Mouse (Mus musculus) gastrocnemius, postnatal 36 days (tissue): ENCODE measurements around the gene Acta1. TPM values are rescaled to one million over a fixed set of nuclear protein-coding genes. Genes with fewer than 3 reads are reported as not detected.
A peak's percentile ranks its signal among the peaks of the same experiment; 100 is the strongest.

Experiments
- DNase-seq, 2 experiments: peaks; one replicate each; pipeline ENCODE4 v3.0.0; 2022
- intact Hi-C: fragments of 180-260 bp; cut with DNase I; formaldehyde crosslinking; loops from one replicate; pipeline ENCODE4 v1.15.1; 2025
- total RNA-seq, 2 experiments: library from RNA; stranded (reverse); gene quantifications; 2 replicates each; pipeline ENCODE4 v1.2.3; 2021

Gene Acta1
- total RNA-seq, 2 experiments from 2014 or later = 54,633 to 61,739 TPM

DNA sequence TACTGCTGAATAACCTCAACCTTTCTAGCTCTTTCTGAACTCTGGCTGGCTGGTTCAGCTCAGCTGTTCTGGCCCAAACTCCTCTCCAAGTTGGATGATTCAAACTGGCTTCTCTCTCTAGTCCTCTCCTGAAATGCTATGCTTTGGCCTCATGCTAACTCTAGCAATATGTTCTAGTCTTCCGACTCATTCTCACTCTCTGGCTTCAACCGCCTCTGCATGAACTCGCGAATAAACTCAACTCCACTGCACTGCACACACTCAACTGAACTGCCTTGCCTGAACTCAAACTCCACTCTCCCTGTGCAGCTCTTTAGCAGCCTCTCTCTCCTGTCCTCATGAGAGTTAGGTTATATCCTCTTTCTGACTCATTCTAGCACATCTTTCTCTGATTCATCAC, 7.4 kb downstream of the Acta1 start:
- intact Hi-C loops = no loop called here
- DNase-seq = no peak

DNA sequence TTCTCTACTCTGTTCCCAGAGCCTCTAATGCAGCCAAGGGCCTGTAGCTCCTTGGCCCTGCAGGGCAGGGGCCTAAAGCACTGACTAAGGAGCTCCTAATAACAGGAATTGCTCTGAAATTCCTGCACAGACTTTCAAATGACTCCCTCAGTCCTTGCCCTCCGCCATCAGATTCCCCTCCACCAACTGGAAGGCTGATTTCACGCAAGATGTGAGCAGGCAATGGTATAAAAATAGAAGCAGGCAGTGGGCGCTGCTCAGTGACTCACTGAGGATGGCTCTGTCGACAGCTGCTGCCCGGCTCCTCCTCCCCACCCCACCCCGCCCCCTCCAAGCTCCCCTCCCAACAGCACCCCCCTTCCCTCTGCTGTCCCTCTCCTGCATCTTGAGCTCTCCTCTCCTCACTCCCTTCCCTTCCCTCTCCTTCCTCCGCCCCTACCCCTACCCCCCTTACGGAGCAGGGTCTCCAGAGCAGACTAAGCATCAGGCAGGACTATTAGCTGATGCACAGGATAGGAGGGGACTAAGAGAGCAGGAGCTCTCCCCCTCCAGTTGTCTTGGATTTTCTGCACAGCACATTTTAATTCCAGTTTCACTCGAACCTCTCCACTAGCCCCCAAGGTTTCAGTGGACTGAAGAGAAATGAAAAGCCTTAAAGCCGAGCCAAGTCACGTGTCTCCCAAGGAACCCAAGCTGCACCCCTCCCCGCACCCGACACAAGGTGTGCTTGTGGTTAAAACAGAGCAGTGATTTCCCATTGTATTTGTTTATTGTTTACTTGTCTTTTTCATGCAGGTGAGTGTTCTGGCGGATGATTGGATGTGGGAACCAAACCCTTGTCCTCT, 9.6 kb downstream of the Acta1 start:
- no peak for DNase-seq
- intact Hi-C loops = loop anchor here (1.0 kb wide), 1 partner anchor 10 kb away; no protein-coding TSS in a partner anchor

DNA sequence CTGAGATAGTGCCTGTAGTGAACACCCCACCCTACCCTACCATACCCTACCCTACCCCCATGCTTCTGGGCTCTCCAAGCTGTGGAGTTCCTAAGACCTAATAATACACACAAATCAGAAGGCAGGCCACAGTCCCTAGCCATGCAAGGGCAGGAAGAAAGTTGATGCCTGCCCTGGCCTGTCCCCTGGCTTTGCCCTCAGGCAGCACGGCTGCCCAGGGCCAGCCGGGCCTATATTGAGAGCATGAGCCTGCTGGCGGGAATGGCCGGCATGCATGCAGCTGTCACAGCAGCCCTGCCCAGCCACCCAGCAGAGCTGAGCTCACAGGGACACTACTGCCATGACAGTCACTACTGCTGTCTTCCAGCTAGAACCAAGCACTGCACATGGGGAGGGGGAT, 11.5 kb downstream of the Acta1 start:
- peak; percentile 43 to 65 for DNase-seq
- intact Hi-C loops = no loop called here

DNA sequence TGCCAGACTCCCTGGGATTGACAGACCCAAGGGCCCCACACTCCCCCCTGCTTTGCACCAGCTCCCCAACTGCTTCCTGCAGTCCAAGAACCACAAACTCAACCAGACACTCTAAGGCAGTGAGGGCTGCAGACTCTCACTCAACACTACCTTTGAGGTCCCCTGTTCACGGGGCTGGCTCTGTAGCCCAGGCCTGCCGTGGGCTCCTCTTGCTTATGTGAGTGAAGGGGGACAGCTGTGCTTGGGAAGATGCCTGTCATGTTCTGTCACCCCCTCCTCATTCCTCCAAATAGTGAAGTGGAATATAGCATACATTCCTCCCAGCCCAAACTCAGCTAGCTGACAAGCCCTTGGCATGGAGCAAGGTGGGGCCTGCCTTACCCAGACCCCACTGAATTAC, 12.1 kb downstream of the Acta1 start:
- intact Hi-C loops = no loop called here
- DNase-seq = no peak

DNA sequence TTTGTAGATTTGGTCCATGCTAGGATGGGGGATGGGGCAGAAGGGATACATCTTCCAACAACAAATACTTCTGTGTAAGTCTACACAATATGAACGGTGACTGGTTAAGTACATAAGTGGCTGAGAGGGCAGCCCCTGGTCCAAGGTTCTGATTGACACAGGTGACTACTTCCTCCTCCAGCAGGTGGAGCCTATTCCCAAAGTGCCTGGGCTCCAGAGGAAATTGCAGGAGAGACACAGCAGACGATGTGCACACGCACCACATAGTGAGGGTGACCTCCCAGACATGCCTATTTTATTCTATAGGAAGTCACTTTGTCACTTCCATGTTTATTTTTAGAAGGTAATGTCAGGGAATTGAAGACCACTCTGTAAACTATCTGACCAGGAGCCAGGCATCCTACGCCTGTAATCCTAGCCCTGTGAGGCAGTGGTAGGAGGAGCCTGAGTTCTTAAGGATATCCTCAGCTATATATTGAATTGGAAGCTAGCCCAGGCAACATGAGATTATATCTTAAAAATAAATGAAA, 13.7 kb downstream of the Acta1 start:
- intact Hi-C loops = no loop called here

DNA sequence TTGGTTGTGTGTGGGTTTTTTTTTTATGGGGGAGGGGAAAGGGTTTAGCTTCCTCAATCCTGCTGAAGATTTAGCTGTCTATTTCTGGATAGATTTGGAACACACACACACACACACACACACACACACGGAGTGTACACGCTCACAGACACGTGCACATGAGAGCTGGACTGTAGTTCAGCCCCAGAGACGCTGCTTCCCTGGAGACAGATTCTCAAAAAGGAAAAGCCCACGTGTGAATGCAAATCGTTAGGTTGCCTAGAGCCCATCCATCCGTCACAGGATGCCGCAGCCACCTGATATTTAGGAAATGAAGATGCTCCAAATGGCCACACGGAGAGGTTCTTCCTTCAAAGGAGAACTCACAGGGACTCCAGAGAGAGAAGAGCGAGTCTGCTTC, 14.3 kb downstream of the Acta1 start:
- no peak for DNase-seq
- intact Hi-C loops = no loop called here

More for the DNA sequence above, 13.7 kb downstream of the Acta1 start:
- no peak for DNase-seq

DNA sequence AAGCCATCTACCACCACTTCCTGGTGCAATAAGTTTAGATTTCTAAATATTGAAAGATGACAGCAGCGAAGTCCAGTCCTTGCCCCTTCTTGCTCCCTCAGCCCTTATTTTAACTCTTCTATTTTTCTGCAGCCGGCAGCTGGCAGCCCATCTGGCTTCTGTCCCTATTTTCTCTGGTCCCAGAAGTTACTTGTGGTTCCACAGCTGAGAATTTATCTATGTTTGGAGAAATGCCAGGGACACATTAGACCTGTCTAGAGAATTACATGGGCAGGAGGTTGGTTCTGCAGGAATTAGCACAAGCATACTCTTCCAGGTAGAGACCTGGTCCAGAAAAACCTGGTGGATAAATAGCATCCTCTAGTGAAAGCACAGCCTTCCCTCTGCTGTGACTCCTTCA, 16.7 kb downstream of the Acta1 start:
- intact Hi-C loops = no loop called here
- no peak for DNase-seq

DNA sequence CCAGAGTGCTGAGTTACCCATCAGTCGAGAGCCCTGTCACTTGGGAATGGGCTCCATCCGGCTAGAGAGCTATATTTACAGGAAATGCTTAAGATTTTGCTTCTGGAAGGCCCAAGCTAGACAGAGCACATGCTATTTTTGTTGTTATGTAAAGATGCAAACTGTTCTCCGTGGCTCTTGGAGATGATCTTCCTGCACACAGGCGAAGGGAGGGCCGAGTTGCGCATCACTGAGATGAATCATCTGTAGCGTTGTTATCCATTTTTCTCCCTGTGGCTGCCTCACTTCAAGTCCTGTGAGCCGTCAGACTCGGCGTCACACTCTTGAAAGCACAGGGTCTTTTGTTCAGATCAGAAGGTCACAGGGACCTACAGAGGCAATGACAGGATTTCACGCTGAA, 20.2 kb downstream of the Acta1 start:
- DNase-seq = no peak
- intact Hi-C loops = no loop called here

DNA sequence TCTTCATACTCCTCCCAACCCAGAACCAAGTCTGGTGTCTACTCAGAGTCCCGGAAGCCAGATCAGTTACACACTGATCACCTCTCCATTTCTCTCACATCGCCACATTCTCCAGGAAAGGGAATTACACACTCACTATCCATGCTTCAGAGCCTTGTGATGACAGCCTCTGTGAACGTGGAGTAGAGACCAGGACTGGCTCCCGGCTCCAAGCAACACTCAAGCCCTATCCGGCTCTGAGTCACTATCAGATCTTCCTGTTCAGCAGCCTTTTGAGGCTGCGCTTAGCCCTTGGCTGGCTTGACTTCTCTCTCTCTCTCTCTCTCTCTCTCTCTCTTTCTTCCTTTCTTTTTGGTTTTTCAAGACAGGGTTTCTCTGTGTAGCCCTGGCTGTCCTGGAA, 21.2 kb downstream of the Acta1 start:
- intact Hi-C loops = no loop called here
- DNase-seq = no peak

DNA sequence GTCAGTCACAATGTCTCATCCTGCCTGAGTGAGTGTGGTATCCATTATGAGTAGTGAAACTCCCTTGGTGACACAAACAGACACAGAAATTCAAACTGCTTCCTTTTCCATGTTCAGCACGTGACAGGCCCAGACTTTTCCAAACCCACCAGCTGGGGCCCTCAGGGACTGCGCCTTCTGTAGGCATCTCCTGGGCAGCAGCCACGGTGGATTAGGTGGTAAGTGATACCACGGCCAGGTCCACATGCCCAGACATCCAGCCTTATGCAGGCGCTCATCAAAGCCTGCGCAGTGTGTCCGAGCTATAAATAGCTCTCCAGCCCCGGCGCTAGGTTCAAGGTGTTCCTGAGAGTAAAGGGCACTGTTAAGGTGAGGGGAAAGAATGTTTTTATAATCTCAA, 22.5 kb downstream of the Acta1 start:
- intact Hi-C loops = no loop called here
- DNase-seq = peak; percentile 50 to 63

DNA sequence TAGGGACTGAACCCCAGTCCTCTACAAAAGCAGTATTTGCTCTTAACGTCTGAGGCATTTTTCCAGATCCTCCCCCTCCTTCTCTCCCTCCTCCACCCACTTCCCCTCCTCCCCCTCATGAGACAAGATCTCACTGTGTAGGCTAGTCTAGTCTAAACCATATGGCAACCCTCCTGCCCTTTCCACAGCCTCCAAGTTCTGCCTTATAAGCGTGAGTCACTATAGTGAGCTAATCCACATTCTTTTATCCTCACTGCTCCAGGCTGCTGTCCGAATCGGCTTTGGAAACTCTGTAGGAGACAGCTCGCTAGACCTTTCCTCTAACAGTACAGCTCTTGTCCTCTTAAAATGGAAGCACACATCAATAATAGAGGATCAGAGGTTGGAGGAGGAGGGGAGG, 27.6 kb downstream of the Acta1 start:
- intact Hi-C loops = no loop called here

DNA sequence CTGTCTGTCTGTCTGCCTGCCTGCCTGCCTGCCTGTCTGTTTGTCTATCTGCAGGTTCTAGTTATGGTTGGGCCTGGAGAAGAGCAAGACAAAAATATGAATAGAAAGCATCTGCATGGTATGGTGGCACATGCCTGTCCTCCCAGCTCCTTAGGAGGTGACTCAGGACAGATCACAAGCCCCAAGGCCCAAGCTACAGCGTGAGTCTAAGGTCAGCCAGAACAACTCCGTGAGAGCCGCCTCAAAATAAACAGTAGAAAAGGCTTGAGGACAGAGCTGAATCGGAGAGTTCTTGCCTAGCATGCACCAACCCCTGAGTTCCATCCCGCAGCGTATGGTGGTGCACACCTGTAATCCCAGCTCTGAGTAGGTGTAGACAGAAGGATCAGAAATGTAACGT, 28.8 kb downstream of the Acta1 start:
- intact Hi-C loops = no loop called here
- no peak for DNase-seq

More for the DNA sequence above, 27.6 kb downstream of the Acta1 start:
- no peak for DNase-seq

DNA sequence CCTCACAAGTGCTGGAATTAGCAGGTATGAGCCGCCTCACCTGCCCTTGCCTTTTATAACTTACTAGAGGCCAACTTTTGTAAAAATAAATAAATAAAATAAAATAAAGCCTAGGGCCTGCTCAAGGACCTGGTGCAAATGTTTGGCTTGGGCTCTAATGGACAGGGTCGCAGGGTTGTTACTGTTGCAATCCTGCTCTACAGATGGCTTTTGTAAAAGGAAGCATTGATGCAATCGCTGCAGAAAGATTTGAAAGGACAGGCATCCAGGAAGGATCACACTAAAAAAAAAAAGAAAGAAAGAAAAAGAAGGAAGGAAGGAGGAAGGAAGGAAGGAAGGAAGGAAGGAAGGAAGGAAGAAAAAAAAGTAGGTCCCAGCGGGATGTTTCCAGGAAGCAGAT, 34.2 kb downstream of the Acta1 start:
- DNase-seq = no peak
- intact Hi-C loops = no loop called here

DNA sequence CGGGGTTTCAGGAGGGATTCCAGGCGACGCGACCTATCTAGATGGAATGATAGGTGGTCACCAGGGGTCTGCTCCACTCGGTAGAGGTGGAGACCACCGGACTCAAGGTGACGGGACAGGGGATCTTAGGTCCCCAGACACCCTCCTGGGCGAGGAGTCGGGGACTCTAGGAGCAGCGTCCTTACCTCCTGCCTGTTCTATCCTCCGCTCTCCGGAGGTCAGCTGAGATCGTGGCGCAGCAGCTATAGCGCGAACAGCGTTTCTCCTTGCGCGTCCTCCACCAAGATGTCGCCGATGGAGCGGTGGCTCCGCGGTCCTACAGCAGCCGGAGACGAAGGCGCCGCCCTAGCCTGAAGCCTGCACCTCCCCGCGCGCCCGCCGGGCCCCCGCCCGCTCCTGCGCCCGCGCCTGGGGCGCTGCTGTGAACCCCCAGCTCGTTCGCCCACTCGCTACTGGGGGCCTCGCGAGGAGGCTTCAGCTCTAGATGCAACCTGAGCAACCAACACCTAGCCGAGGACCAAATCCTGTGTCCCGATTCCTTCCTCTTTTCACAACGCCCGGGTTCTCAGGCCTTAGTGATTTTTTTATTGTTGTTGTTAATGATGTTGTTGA, 34.8 kb downstream of the Acta1 start, which contains the start of gene Ccsap:
TSS of gene Ccsap (minus strand) at position 562 of the 612 bp plus-strand sequence.
- intact Hi-C loops = no loop called here
- peak in 1 of 2 experiments; percentile 47 for DNase-seq

DNA sequence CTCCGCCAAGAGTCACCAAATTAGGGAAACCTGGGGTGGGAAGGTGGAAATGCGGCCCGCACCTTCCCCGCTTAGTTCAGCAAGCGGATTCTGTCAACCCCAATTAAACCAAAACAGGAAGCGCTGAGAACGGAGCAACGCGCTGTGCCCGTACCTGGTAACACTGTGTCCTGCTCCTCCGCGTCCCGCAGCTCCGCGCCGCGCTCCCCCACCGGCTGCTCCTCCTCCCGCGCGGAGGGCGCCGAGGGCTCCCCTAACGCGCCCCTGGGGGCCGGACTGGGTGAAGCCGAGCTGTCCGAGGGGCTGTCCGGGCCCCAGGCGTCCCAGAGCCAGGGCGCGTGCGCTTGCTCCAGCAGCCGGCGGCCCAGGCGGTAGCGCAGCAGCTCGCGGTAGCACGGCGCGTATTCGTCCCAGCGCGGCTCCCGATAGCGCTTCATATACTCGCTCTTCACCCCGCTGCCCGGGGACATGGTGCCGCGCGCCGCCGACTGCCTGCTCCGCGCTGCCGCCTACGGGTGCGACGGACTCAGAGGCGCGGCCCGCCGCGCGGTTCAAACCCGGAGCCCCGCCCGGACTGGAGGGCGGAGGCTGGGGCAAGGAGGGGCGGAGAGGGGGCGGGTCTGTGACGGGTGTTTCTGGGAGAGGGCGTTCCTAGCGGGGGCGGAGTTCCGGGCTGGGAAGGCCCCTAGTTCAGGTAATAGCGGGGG, 35.5 kb downstream of the Acta1 start:
- intact Hi-C loops = no loop called here
- DNase-seq = peak; percentile 83 to 87

DNA sequence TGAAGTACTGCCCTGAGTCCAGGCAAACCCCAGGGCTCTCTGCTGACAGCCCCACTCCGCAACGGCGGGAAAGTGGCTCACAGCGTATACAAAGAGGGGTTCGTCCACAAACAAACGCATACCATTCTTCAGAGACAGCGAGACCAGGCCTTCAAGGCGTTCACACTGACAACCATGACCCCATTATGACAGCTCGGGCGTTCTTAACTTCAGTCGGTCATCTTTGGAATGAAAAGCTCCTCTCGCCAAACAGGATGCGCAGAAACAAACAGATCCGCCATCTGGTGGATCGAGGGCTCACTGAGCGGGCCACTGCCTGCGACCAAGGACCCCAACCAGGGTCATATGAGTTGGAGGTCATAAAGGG, 36.0 kb downstream of the Acta1 start:
- intact Hi-C loops = no loop called here

DNA sequence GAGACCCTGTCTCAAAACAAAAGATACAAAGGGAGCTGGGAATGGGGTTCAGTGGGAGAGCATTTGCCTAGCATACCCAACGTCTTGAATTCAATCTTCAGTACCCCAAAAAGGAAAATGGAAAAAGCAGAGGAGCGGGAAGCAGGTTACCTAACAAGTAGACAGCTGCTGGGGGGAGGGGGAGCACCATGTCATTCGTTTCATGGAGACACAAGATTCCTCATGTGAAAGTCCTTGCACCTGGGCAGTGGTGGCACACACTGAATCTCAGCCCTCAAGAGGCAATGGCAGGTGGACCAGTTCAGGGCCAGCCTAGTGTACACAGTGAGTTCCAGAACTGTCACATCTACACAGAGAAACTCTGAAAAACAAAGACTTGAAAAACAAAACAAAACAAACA, 37.2 kb downstream of the Acta1 start:
- intact Hi-C loops = no loop called here
- no peak for DNase-seq

More for the DNA sequence above, 36.0 kb downstream of the Acta1 start:
- DNase-seq = no peak

DNA sequence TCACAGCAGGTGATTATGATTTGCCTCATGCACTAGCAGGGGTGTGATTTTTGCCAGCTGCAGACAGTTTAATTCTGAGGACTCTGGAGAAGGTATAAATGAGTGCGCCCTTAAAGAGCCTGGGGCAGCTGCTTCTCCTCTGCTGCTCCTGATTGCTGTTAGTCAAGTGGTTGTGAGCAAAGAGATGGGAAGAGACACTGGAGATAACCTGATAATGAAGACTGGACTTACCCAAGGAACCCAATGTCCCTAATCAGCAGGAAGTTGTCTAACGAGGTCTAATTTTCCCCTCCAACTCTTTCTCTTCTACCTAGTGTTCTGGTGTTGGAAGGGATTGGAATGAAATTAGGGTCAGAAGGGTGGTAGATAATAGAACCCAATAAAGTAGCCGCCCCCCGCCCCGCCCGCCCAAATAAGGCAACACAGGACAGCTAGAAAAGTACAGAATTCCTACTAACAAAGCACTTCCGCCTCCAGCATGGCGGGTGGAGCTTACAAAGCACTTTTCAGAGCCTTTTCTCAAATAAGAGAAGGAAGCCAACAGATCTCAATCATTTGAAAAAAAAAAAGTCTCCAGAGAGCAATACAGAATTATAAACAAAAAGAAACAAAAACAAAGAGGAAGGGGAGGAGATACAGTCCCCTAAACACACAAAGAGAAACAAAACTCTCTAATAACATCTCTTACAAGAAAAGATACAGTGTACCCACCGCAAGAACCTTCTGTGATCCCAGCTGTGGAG, 39.6 kb downstream of the Acta1 start:
- intact Hi-C loops = no loop called here
- DNase-seq = no peak

DNA sequence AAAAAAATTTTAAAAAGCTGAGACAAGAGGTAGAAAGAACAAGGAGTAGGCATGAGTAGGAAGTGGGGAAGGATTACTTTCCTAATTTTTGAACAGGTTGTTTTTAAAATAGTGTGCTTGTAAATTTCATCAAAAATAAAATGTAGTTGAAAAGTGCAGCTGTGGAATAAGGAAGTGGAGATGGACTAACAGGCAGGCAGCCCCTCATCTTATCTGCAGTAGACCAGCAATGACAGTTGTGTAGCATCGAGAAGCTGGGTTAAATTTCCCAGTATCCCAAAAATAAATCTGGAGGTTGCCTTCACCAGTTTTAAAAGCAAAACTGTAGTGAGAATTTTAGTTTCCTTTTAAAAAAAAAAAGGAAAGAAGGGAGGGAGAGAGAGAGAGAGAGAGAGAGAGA, 40.3 kb downstream of the Acta1 start:
- no peak for DNase-seq
- intact Hi-C loops = no loop called here

DNA sequence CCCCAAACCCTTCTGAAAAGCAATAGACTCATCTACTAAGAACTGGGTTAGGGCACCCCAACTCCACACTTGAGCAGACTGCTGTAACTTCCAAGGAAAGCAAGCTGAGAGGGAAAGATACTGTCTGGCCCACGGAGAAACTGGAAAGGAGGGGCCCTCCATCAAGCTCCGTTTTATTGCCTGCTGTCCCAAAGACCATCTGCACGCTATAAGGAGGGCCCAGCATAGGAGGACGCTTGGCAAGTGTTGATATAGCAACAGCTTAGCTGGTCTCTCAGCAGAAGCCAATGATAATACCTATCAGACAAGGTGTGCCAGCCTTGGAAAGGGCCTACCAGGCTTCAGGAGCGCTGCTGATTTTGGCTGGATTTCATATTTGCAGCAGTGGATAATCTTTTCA, 43.0 kb downstream of the Acta1 start:
- intact Hi-C loops = no loop called here
- DNase-seq = no peak

DNA sequence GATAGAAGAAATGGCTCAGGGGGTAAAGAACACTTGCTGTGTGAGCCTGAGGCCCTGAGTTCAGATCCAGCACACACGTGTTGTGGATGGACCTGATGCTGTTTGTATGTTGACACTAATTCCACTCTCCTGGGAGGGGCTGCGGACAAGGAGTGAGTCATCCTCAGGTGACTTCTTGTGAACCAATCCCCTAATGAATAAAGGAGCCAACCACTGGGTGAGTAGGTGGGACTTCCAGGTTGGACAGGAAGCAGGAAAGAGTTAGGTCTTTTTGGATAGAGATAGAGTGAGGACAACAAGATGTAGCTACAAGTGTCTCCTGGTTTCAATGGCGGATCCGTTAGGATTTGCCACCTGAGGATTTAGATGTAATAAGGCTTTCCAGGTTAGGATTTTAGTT, 45.2 kb downstream of the Acta1 start:
- intact Hi-C loops = no loop called here
- DNase-seq = no peak
